29 mouse cellular contexts compared by ENCODE assay signal in genomic region chr10:41054005-41054404, GRCm38 (mm10). TPM values are rescaled to one million over a fixed set of nuclear protein-coding genes. Genes with fewer than 3 reads are reported as not detected.
A peak's percentile ranks its signal among the peaks of the same experiment; 100 is the strongest.
DNase-seq lines count a peak whose midpoint lies in the region; ATAC-seq and TF ChIP-seq lines count a peak whose summit lies in the region.
"Had no signal": no experiment of that assay in that cellular context is flagged by ENCODE, and none has a peak within 500 bp of the region (broad histone marks: within the 10 kb centered on the region; RNA-seq: fewer than 3 reads in every experiment).

No protein-coding gene starts in this region.

- no peak for TF ChIP-seq CTCF in lung, adult 2 months (IDR thresholded peaks at IDR 0.05; ENCODE audit: insufficient read depth, low read length)

- 0 out of 2 replicates have a peak, but pooled peaks have one; percentile 22 for ATAC-seq in erythroid progenitor cell, adult 5-6 weeks (replicated peaks; ENCODE audit: low FRiP score, poor library complexity, severe bottlenecking)
- no peak for ATAC-seq in forebrain, embryonic 12.5 days (ENCODE audit: low FRiP score)
- ATAC-seq: CD4-positive, CD25-positive, alpha-beta regulatory T cell, adult 4 months; forebrain, embryonic 13.5 days; forebrain, embryonic 15.5 days; forebrain, postnatal 0 days; Patski had no signal

- H3K27me3 ChIP-seq in forebrain, embryonic 12.5 days, result no peaks in the 10 kb centered on the region
- H3K27me3 ChIP-seq: CH12.LX; embryonic facial prominence, embryonic 13.5 days; embryonic facial prominence, embryonic 15.5 days; forebrain, embryonic 13.5 days; forebrain, embryonic 15.5 days had no signal

- TF ChIP-seq POLR2A in lung, adult 2 months (IDR thresholded peaks at IDR 0.05; ENCODE audit: borderline replicate concordance, extremely low read depth, low read depth, low read length), result no peak

- WGBS in forebrain, embryonic 12.5 days, result 87% methylated on average over 5 of the region's 5 CpGs
- 73% methylated on average over 5 of the region's 5 CpGs for WGBS in lung, adult 2 months

- H3K4me1 ChIP-seq in forebrain, embryonic 12.5 days, result no peaks in the 10 kb centered on the region
- no peaks in the 10 kb centered on the region for H3K4me1 ChIP-seq in lung, adult 2 months (ENCODE audit: control insufficient read depth, insufficient read depth, low read length)
- H3K4me1 ChIP-seq: embryonic facial prominence, embryonic 13.5 days; embryonic facial prominence, embryonic 15.5 days; forebrain, embryonic 10.5 days; forebrain, embryonic 13.5 days; forebrain, embryonic 15.5 days had no signal

- H3K9ac ChIP-seq in forebrain, embryonic 12.5 days, result no peak overlapping the region
- H3K9ac ChIP-seq: embryonic facial prominence, embryonic 13.5 days; embryonic facial prominence, embryonic 15.5 days; forebrain, embryonic 13.5 days; forebrain, embryonic 15.5 days; forebrain, postnatal 0 days had no signal

- no peaks in the 10 kb centered on the region for H3K36me3 ChIP-seq in forebrain, embryonic 12.5 days (replicated peaks)
- H3K36me3 ChIP-seq: embryonic facial prominence, embryonic 13.5 days; embryonic facial prominence, embryonic 15.5 days; forebrain, embryonic 10.5 days; forebrain, embryonic 15.5 days; G1E had no signal

- H3K4me3 ChIP-seq in forebrain, embryonic 12.5 days (replicated peaks), result no peak overlapping the region
- H3K4me3 ChIP-seq in lung, adult 2 months (replicated peaks; ENCODE audit: extremely low read depth, low read depth, low read length), result no peak overlapping the region
- H3K4me3 ChIP-seq: embryonic facial prominence, embryonic 13.5 days; embryonic facial prominence, embryonic 15.5 days; forebrain, embryonic 10.5 days; forebrain, embryonic 13.5 days; forebrain, embryonic 15.5 days had no signal

- H3K27ac ChIP-seq in forebrain, embryonic 12.5 days, result no peak overlapping the region
- H3K27ac ChIP-seq: embryonic facial prominence, embryonic 13.5 days; embryonic facial prominence, embryonic 15.5 days; forebrain, embryonic 10.5 days; forebrain, embryonic 13.5 days; forebrain, embryonic 15.5 days had no signal

- H3K9me3 ChIP-seq in forebrain, embryonic 12.5 days, result no peaks in the 10 kb centered on the region
- H3K9me3 ChIP-seq: embryonic facial prominence, embryonic 13.5 days; embryonic facial prominence, embryonic 15.5 days; forebrain, embryonic 10.5 days; forebrain, embryonic 13.5 days; forebrain, embryonic 15.5 days; G1E had no signal

- peak; percentile 30 for DNase-seq in 3T3-L1 (ENCODE audit: low read depth, low spot score)
- DNase-seq in MN1 (ENCODE audit: low spot score), result peak; percentile 70
- DNase-seq in brain, adult 2 months (ENCODE audit: low read depth, low spot score), result peak; percentile 54
- no peak for DNase-seq in kidney, postnatal 25 days
- no peak for DNase-seq in lung, adult 2 months
- DNase-seq: adrenal gland, adult 8-10 months; adrenal gland, postnatal 14 days; adrenal gland, postnatal 36 days; B cell, adult 2 months; cerebellum, adult 11 months; cerebellum, adult 18-20 months; cerebellum, adult 8-10 months; cerebellum, postnatal 10 days; cerebellum, postnatal 25 days; forebrain, postnatal 0 days had no signal

- H3K4me2 ChIP-seq in forebrain, embryonic 12.5 days, result no peak overlapping the region
- H3K4me2 ChIP-seq: embryonic facial prominence, embryonic 13.5 days; embryonic facial prominence, embryonic 15.5 days; forebrain, embryonic 13.5 days; forebrain, embryonic 15.5 days had no signal

RNA-seq across cellular contexts. Expression of gene Gpr6, which starts 18.1 kb away (rescaled TPM):
- not detected in 2 replicates for total RNA-seq in erythroid progenitor cell, adult 5-6 weeks (2015; ENCODE audit: low replicate concordance)
- total RNA-seq in erythroid progenitor cell, adult 5-6 weeks (2017; ENCODE audit: low replicate concordance), result not detected in 2 replicates
- polyA plus RNA-seq in forebrain, embryonic 12.5 days (2016; fragmentation: Nextera tagmentation; extraction: Ambion mirVana), result 0.22 and 0.24 TPM in 2 replicates
- not detected in 2 replicates for polyA plus RNA-seq in lung, adult 2 months (2012; rRNA removed)
- total RNA-seq: adrenal gland, adult 18-20 months; adrenal gland, adult 8-10 months; adrenal gland, postnatal 14 days; adrenal gland, postnatal 36 days; CH12.LX; gastrocnemius, adult 18-20 months had no signal
- polyA plus RNA-seq: CD4-positive, CD25-positive, alpha-beta regulatory T cell, adult 4 months; embryonic facial prominence, embryonic 11.5 days; embryonic facial prominence, embryonic 13.5 days; embryonic facial prominence, embryonic 15.5 days; forebrain, embryonic 10.5 days; G1E; Patski had no signal

Comparison
In these comparisons a context has a peak if more than half of its experiments do, and no peak if none do; other contexts are left out.
1. DNase-seq: peak in 3T3-L1 (single experiment), MN1 (single experiment) and brain, adult 2 months (single experiment); none in kidney, postnatal 25 days (0 of 2) and lung, adult 2 months (single experiment).